Mouse (Mus musculus) hindbrain, embryonic 14.5 days (tissue): ENCODE measurements around the gene Limk2. TPM values are rescaled to one million over a fixed set of nuclear protein-coding genes. Genes with fewer than 3 reads are reported as not detected.
A peak's percentile ranks its signal among the peaks of the same experiment; 100 is the strongest.

Experiments
- ATAC-seq: fragments of 200-750 bp; cut with Nextera tagmentation; 2 replicates; pipeline ENCODE4 v1.8.0; 2017; ENCODE audit warnings: moderate number of reproducible peaks, mild to moderate bottlenecking, moderate TSS enrichment, moderate library complexity; ENCODE audit not compliant: low FRiP score
- DNase-seq: peaks from one replicate; pipeline ENCODE4 v3.0.0-alpha.2; 2015; ENCODE audit warnings: low spot score
- H3K27ac ChIP-seq: fragments of 300-500 bp; sonication (generic); 2 replicates; pipeline ENCODE4 v1.5.1; 2014; ENCODE audit warnings: mild to moderate bottlenecking, moderate library complexity
- H3K27me3 ChIP-seq: fragments of 300-500 bp; sonication (generic); 2 replicates; pipeline ENCODE4 v1.6.1; 2014; ENCODE audit warnings: mild to moderate bottlenecking, low read length, mixed read lengths; ENCODE audit not compliant: control insufficient read depth, insufficient read depth
- H3K36me3 ChIP-seq: fragments of 300-500 bp; sonication (generic); replicated peaks from 2 replicates; pipeline ENCODE4 v1.6.1; 2014; ENCODE audit not compliant: control insufficient read depth, insufficient read depth
- H3K4me1 ChIP-seq: fragments of 300-500 bp; sonication (generic); replicated peaks from 2 replicates; pipeline ENCODE4 v1.6.1; 2014; ENCODE audit warnings: antibody characterized with exemption, low read length, mixed read lengths; ENCODE audit not compliant: control insufficient read depth, insufficient read depth
- H3K4me2 ChIP-seq: fragments of 300-500 bp; sonication (generic); replicated peaks from 2 replicates; pipeline ENCODE4 v1.6.1; 2014; ENCODE audit warnings: mild to moderate bottlenecking, moderate library complexity
- H3K4me3 ChIP-seq: fragments of 300-500 bp; sonication (generic); replicated peaks from 2 replicates; pipeline ENCODE4 v1.5.1; 2014; ENCODE audit warnings: mild to moderate bottlenecking, low read length
- H3K9ac ChIP-seq: fragments of 300-500 bp; sonication (generic); 2 replicates; pipeline ENCODE4 v1.6.1; 2014
- H3K9me3 ChIP-seq: fragments of 300-500 bp; sonication (generic); 2 replicates; pipeline ENCODE4 v1.6.1; 2016; ENCODE audit warnings: low read length; ENCODE audit not compliant: control insufficient read depth
- WGBS: fragments of 180-500 bp; shearing (Covaris S2); extraction: QIAGEN DNeasy Blood & Tissue Kit; methylation state at CpG from one replicate; pipeline ENCODE4 v1.1.7; 2014; 5-methylcytosine and 5-hydroxymethylcytosine counted together
- polyA plus RNA-seq: library from polyadenylated mRNA; unstranded; fragments of >200 nt; fragmentation: Nextera tagmentation; extraction: Ambion mirVana; gene quantifications from 2 replicates; pipeline ENCODE4 v1.2.1, GENCODE M21; 2014

Limk2 gene
- polyA plus RNA-seq, 1 experiment from 2014 or later: 148 TPM

DNA sequence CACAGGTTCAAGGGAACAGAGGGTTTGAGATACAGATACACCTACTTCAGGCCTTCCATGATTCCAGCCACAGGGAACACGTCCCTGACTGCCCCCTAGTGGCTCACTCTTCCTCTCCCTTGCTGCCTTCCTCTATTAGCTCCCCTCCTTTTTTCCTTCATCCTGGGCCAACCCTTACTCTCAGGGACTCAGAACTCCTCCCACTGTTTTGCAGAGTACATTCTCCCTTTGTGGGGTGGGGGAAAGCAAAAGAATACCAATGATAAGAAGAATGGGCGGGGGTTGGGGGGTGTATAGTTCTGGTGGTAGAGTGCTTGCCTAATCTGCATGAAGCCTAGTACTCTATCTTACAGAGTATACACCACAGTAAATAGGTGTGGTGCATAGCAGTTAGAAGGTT, 94.8 kb downstream of the Limk2 start:
- H3K9ac ChIP-seq: no peak overlapping the region
- no peaks in the 10 kb centered on the region for H3K27me3 ChIP-seq
- no peak overlapping the region for H3K4me3 ChIP-seq
- H3K27ac ChIP-seq: no peak overlapping the region
- 21% methylated on average over 2 of the region's 2 CpGs for WGBS
- peaks cover 30% of the 10 kb centered on the region for H3K36me3 ChIP-seq
- no peaks in the 10 kb centered on the region for H3K9me3 ChIP-seq
- H3K4me2 ChIP-seq: no peak overlapping the region
- no peak for DNase-seq
- no peaks in the 10 kb centered on the region for H3K4me1 ChIP-seq
- ATAC-seq: peak; percentile 56; the same call in 1 of the 2 replicates

DNA sequence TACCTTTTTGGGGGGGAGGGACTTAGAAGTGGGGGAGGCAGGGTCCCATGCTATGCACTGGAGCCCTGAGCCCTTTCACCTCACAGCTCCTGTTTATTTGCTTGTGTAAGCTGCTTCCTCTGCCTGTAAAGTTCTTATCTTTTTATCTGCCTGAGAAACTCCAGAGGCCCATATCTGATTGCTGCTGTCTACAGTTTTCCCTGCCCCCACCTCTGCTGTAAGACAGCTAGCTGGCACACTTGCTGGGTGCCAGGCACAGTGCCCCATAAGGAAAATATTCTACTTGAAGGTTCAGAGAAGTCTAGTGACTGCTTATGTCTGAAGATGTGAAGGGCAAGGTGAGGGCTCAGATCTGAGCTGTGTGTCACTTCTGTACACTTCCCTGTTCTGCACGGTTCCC, 95.7 kb downstream of the Limk2 start:
- H3K27me3 ChIP-seq: no peaks in the 10 kb centered on the region
- H3K36me3 ChIP-seq: peaks cover 39% of the 10 kb centered on the region
- H3K4me1 ChIP-seq: no peaks in the 10 kb centered on the region
- no peak overlapping the region for H3K27ac ChIP-seq
- ATAC-seq (no peak), DNase-seq (no peak)
- no peak overlapping the region for H3K4me3 ChIP-seq
- 100% methylated on average over 1 of the region's 1 CpGs for WGBS
- H3K4me2 ChIP-seq: no peak overlapping the region
- H3K9ac ChIP-seq: no peak overlapping the region
- no peaks in the 10 kb centered on the region for H3K9me3 ChIP-seq

DNA sequence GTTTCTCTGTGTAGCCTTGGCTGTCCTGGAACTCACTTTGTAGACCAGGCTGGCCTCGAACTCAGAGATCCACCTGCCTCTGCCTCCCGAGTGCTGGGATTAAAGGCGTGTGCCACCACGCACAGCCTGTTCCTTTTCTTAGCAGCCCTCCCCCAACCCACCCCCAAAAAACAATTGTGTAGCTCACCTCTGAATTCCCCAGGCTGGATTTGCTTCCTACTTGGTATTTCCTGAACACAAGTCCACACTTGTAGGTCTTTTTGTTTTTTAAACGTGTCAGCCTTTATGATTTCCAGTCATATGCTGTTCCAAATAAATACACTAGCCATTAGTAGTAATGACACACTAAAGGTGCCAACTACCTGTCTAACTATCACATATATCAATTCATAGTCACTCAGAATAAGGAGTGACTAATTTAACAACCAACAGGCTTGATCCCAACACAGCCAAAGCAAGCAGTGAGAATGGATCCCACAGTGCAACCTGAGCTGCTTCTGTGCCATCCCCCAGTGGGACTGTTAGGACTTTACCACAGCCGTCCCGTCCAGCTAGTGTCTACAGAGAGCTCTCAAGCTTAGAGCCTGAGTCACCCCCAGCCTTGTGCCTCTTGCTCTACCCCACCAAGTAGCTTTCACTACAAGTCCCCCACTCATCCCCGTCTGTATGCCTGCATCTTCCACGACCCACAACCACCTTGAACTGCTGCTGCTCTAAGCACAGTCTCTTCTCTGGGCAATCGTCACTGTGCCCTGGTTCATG, 97.2 kb downstream of the Limk2 start:
- ATAC-seq: no peak
- H3K9me3 ChIP-seq: no peaks in the 10 kb centered on the region
- H3K36me3 ChIP-seq: peaks cover 54% of the 10 kb centered on the region
- 84% methylated on average over 10 of the region's 10 CpGs for WGBS
- no peak overlapping the region for H3K27ac ChIP-seq
- DNase-seq: no peak
- no peak overlapping the region for H3K9ac ChIP-seq
- H3K4me2 ChIP-seq: no peak overlapping the region
- H3K4me3 ChIP-seq: no peak overlapping the region
- no peaks in the 10 kb centered on the region for H3K4me1 ChIP-seq
- H3K27me3 ChIP-seq: no peaks in the 10 kb centered on the region

DNA sequence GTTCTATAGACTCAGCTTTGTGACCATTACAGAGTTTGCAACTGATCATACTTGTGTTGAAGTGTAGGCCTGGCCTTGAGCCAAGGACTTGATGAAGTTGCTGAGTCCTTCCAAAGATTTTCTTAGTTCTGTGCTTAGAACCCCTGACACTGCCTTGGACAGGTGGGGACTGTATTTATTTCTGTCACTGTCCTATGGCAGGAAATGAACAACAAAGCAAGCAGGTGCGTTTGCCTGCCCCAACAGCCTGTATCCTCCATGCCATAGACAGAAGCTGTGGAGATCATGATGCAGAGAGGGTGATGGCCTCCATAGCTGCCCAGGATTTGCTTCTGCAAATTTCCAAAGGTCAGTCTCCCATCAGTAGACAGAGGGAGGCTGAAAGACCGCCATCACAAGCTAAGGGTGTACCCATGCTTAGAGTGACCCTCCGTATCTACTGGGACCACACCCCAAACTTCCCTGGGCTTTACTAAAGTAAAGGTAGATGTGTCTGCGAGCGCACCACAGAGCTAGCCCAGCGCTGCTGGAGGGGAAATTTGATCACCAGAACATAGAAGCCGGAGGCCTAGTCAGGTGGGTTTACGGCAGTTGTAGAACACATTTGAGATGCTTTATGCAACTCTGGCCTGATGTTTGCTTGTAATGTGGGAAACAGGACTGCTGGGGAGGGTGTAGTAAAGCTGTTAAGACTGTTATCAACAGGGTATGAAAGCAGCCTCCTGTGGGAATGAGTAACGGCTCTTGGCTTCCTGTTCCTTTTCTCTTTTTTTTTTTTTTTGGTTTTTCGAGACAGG, 98.0 kb downstream of the Limk2 start:
- H3K4me1 ChIP-seq: no peaks in the 10 kb centered on the region
- WGBS: 92% methylated on average over 9 of the region's 10 CpGs
- no peak overlapping the region for H3K9ac ChIP-seq
- H3K27ac ChIP-seq: no peak overlapping the region
- H3K27me3 ChIP-seq: no peaks in the 10 kb centered on the region
- H3K36me3 ChIP-seq: peaks cover 62% of the 10 kb centered on the region
- no peak overlapping the region for H3K4me2 ChIP-seq
- DNase-seq (no peak), ATAC-seq (no peak)
- H3K9me3 ChIP-seq: no peaks in the 10 kb centered on the region
- H3K4me3 ChIP-seq: no peak overlapping the region

DNA sequence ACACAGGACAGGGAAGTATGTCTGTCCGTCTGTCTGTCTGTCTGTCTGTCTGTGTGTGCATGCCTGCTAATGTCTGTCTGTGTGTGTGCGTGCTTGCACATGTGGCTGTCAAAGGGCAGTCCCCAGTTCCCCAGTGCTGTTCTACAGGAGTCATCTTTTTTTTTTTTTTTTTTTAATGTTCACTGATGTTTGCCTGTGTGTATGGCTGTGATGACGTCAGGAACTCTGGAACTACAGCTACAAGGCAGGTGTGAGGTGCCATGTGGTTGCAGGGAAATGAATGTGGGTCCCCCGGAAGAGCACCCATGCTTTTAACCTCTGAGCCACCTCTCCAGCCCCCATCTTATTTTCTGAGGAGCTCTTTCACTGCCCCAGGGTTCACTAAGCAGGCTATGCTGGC, 99.1 kb downstream of the Limk2 start:
- WGBS: 88% methylated on average over 4 of the region's 4 CpGs
- H3K9me3 ChIP-seq: no peaks in the 10 kb centered on the region
- H3K27ac ChIP-seq: no peak overlapping the region
- H3K4me3 ChIP-seq: no peak overlapping the region
- H3K27me3 ChIP-seq: no peaks in the 10 kb centered on the region
- no peak for ATAC-seq
- DNase-seq: no peak
- no peak overlapping the region for H3K4me2 ChIP-seq
- H3K36me3 ChIP-seq: peaks cover 73% of the 10 kb centered on the region
- no peaks in the 10 kb centered on the region for H3K4me1 ChIP-seq
- no peak overlapping the region for H3K9ac ChIP-seq

DNA sequence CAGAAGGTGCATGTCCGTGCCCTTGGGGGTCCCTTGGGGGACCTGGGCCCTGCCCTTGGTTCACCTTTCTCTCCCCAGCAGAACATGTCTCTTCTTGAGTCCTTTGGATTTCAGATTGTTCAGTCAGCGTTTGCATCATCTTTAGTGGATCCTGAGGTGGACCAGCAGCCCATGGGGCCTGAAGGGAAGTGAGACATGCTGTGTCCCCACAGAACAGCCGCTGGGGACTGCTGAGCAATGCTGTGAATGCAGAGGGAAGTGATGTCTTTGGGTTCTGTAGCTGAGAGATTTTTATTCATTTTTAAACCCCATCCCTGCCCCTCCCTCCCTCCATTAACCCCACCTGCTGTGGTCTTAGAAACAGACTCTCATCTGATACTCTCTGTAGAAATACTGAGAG, 101.1 kb downstream of the Limk2 start:
- Histone ChIP-seq H3K36me3 (peaks cover 93% of the 10 kb centered on the region), H3K9ac (no peak overlapping the region), H3K9me3 (no peaks in the 10 kb centered on the region), H3K4me1 (no peaks in the 10 kb centered on the region), H3K27me3 (no peaks in the 10 kb centered on the region), H3K4me3 (no peak overlapping the region), H3K27ac (no peak overlapping the region), H3K4me2 (no peak overlapping the region)
- ATAC-seq: no peak
- WGBS: 97% methylated on average over 3 of the region's 3 CpGs
- DNase-seq: no peak

DNA sequence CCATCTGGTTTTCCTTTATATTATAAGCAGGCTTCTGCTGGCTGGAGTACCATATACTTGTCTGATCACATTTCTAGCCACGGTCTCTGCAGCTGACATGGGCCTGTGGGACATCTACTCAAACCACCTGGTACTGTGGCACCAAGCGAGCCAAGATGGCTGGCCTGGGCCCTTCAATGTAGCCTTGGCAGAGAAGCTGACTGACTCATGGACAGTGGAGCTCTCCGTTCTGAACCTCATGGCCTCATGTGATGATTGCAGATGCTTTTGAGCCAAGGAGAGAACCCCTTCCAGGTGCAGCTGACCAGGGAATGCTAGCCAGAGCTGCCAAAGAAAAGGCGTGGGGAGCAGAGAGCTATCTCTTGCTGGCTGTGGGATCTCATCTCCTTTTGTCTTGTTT, 103.2 kb downstream of the Limk2 start:
- H3K4me2 ChIP-seq: no peak overlapping the region
- 96% methylated on average over 4 of the region's 4 CpGs for WGBS
- H3K27ac ChIP-seq: no peak overlapping the region
- H3K36me3 ChIP-seq: peaks cover 100% of the 10 kb centered on the region
- H3K4me3 ChIP-seq: no peak overlapping the region
- H3K9ac ChIP-seq: no peak overlapping the region
- H3K4me1 ChIP-seq: no peaks in the 10 kb centered on the region
- no peak for DNase-seq
- H3K9me3 ChIP-seq: no peaks in the 10 kb centered on the region
- ATAC-seq: no peak
- no peaks in the 10 kb centered on the region for H3K27me3 ChIP-seq

DNA sequence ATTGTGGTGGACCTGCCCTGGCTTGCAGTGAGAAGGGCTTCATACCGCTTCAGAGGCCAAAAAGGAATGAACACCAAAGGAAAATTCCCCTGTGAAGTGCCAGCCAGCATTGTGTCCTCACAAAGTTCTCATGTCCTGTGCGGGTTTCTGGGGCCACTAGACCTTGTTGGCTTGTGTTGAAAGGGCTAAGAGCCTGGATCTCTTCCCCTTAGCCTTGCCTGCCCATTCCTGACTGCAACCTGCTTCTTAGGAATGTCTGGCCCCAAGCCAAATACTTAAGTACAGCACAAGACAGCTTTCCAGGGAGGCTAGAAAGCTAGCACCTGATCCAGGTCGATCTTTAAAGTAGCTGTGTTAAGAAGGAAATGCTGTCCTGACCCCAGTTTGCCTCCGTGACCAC, 106.2 kb downstream of the Limk2 start:
- no peak overlapping the region for H3K4me3 ChIP-seq
- no peaks in the 10 kb centered on the region for H3K4me1 ChIP-seq
- H3K9me3 ChIP-seq: no peaks in the 10 kb centered on the region
- no peak overlapping the region for H3K27ac ChIP-seq
- DNase-seq: no peak
- H3K36me3 ChIP-seq: peaks cover 100% of the 10 kb centered on the region
- no peak for ATAC-seq
- WGBS: 90% methylated on average over 4 of the region's 4 CpGs
- no peak overlapping the region for H3K4me2 ChIP-seq
- H3K9ac ChIP-seq: no peak overlapping the region
- H3K27me3 ChIP-seq: no peaks in the 10 kb centered on the region

DNA sequence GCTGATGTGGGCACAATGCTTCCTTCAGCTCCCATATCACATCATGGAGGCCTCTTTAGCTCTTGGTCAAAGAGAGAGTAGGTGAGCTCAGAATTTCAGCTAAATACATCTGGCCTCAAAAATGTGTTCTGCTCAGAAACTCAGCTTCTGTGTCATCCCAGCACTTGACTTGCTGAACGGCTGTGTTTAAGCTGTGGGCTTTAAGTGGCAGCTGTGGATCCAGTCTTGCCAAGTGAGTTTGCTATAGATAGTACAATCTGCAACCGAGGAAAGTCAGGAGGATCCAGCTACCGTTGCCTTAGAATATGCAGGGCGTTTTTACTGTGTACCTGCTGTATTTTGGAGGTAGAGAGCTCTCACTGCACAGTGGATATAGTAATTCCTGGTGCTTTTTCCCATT, 106.6 kb downstream of the Limk2 start:
- no peak overlapping the region for H3K27ac ChIP-seq
- H3K9ac ChIP-seq: no peak overlapping the region
- DNase-seq (no peak), ATAC-seq (no peak)
- no peaks in the 10 kb centered on the region for H3K27me3 ChIP-seq
- WGBS: 92% methylated on average over 4 of the region's 4 CpGs
- H3K4me2 ChIP-seq: no peak overlapping the region
- H3K4me1 ChIP-seq: no peaks in the 10 kb centered on the region
- no peaks in the 10 kb centered on the region for H3K9me3 ChIP-seq
- no peak overlapping the region for H3K4me3 ChIP-seq
- peaks cover 100% of the 10 kb centered on the region for H3K36me3 ChIP-seq
